In the genomic region with DNA sequence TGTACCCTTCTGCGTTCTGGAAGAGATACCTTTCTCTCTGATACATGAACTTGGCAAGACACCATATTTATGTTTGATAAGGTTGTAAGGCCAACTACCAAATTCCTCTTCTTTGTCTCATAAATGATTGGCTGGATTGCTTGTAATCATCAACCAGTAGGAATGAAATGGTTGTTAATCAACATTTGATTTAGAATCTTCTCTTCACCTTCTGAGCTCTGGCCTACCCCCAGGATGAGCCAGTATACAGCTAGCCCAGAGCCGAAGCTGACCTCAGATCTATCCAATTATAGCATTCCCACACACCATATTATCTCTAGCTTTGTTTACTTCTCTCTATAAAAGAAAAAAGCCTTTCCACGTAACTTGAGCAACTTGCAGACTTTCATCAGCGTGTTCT, we compare ENCODE assay signal across 22 mouse cellular contexts.
"Had no signal": no experiment of that assay in that cellular context is flagged by ENCODE, and none has a peak within 500 bp of the region (broad histone marks: within the 10 kb centered on the region; RNA-seq: fewer than 3 reads in every experiment).

No protein-coding gene starts in this region.

- H3K27ac ChIP-seq: heart, adult 2 months; heart, embryonic 13.5 days; heart, embryonic 15.5 days; hindbrain, embryonic 13.5 days; hindbrain, embryonic 15.5 days; hindbrain, postnatal 0 days; limb, embryonic 13.5 days; limb, embryonic 15.5 days; liver, embryonic 12.5 days; liver, embryonic 14.5 days had no signal

- H3K4me2 ChIP-seq: heart, embryonic 11.5 days; heart, embryonic 13.5 days; heart, embryonic 15.5 days; hindbrain, embryonic 13.5 days; hindbrain, embryonic 15.5 days; limb, embryonic 13.5 days; limb, embryonic 15.5 days; liver, embryonic 12.5 days had no signal

- H3K36me3 ChIP-seq: heart, embryonic 13.5 days; heart, embryonic 15.5 days; hindbrain, embryonic 15.5 days; limb, embryonic 13.5 days; limb, embryonic 15.5 days; liver, embryonic 12.5 days had no signal

- H3K9ac ChIP-seq: forebrain, postnatal 0 days; heart, embryonic 13.5 days; heart, embryonic 15.5 days; hindbrain, embryonic 13.5 days; hindbrain, embryonic 15.5 days; limb, embryonic 13.5 days; limb, embryonic 15.5 days; liver, embryonic 12.5 days; liver, embryonic 14.5 days had no signal

- H3K4me1 ChIP-seq: heart, embryonic 13.5 days; heart, embryonic 15.5 days; hindbrain, embryonic 13.5 days; hindbrain, embryonic 15.5 days; limb, embryonic 13.5 days; limb, embryonic 15.5 days; liver, embryonic 12.5 days had no signal

- H3K27me3 ChIP-seq: heart, embryonic 13.5 days; heart, embryonic 15.5 days; hindbrain, embryonic 13.5 days; hindbrain, embryonic 15.5 days; limb, embryonic 13.5 days; limb, embryonic 15.5 days; liver, embryonic 12.5 days had no signal

- H3K9me3 ChIP-seq: heart, embryonic 13.5 days; heart, embryonic 15.5 days; hindbrain, embryonic 13.5 days; hindbrain, embryonic 15.5 days; limb, embryonic 13.5 days; limb, embryonic 15.5 days; liver, embryonic 12.5 days had no signal

- H3K4me3 ChIP-seq: heart, adult 2 months; heart, embryonic 13.5 days; heart, embryonic 15.5 days; hindbrain, embryonic 13.5 days; hindbrain, embryonic 15.5 days; limb, embryonic 13.5 days; limb, embryonic 15.5 days; liver, embryonic 12.5 days had no signal

- DNase-seq: forebrain, postnatal 0 days; gastrocnemius, postnatal 14 days; gastrocnemius, postnatal 36 days; heart, adult 11 months; heart, adult 2 months; heart, postnatal 14 days; heart, postnatal 36 days; kidney, postnatal 36 days; layer of hippocampus, adult 9-11 months; layer of hippocampus, postnatal 36 days; left cerebral cortex, postnatal 4 days had no signal

- ATAC-seq: forebrain, postnatal 0 days; hindbrain, postnatal 0 days; intestine, embryonic 16.5 days; liver, embryonic 12.5 days had no signal
